Mouse (Mus musculus): ENCODE measurements around the gene Rab28.
"Not testable (repeated sequence)": the region's sequence is repeated elsewhere in the genome, so short reads cannot be mapped to it uniquely, and the experiment has no call there.

DNA sequence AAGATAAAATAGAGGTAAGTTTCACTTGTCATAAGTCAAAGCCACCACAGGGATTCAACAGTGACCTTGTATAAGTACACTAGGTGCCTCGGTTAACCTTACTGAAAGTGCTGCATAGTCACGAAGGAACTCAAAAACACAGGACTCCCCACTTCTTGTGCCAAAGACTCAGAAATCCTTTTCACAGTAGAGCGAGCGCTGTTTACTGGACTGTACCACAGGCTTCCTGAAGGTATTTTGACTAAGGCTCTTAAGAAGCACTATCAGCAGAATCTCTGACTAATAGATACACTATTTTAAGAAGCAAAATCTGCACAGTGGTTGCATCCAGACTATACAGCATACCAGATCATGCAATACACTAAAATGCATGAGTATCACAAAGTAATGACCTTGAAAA lies 6.9 kb downstream of the Rab28 start:
- not testable (repeated sequence) for TF ChIP-seq CTCF (conservative IDR thresholded peaks at IDR 0.05; ENCODE audit: insufficient read depth, insufficient read length, low read depth, low read length); POLR2A (IDR thresholded peaks at IDR 0.05; ENCODE audit: low read depth, low read length)

All from kidney, adult 2 months (tissue).